Mouse (Mus musculus): ENCODE measurements around the gene Bahcc1.

The Bahcc1 gene

DNA sequence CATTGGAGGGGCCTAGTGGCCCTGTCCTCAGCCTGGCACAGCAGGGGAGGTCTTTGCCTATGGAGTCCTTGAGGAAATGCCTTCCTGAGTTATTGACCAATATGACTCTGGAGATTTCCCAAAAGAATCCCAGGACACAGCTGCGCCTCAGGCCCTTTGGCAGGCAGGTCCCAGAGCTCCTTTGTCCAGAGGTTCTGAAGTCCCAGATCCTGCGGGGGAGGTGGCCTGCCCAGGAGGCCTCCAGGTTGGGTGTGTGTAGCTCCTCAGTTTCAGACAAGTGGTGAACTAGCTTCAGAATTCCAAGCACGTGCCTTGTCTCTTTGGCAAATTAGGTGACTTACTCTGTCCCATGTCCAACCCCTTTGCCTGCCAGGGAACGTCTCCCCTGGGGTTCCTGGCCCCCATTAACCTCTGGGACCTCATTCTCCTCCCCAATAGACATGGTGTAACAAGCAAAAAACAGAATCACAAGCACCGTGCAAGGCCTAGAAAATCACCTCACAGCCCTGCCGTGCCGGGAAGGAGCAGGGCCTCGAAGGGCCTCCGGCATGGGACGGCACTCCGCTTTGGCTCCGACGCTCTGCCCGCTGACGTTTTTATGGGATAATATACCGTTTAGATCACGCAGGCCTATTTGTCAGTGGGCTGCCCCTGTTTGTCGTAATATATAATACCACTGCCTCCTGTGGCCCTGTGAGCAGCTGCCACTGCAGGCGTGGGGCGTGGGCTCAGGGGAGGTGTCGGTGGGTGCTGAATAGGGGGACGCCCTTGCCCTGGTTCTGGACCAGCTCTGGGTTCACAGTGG lies 10.2 kb downstream of the Bahcc1 start:
- DNase-seq (ENCODE audit: low read depth) = no peak

DNA sequence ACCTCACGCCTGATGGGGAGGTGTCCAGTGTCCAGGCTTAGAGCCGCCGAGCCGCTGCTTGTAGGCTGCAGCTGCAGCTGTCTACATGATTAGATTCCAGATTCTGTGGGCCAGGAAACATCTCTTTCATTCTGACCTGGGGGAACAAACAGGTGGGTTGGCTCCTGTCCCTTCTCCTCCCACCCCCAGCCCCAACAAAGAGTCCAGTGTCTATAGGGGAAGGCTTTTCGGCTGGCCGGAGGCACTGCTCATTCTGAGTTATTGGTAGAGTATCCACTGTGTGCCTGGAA lies 10.7 kb downstream of the Bahcc1 start:
- DNase-seq (ENCODE audit: low read depth) = no peak

DNA sequence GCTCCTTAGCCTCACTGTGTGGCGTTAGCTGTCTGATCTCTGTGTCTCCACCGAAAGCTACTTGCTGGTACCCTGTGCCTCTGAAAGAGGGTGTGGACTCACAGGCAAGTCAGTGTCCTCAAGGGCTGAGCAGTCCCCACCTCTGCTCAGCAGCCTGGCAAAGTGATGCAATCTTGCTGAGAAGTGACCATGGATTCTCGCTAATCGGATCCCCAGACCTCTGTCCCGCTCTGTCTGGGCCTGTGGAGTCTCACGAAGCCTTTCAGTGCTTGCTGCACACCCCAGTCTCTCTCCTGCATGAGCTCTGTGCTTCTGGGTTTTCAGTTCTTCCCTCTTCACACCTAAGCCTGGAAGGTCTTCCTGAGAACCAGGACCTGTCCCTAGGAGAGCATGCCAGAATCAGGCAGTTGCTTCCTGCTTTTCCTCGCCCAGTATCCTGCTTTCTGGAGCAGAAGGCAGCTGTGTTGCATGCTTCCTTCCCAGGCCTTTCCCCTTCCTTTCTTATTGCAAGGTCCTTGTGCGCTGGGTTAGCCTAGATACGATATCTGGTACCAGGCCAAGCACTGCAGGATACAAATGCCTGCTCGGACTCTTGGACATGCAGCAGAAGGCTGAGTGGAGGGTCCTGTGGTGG lies 15.5 kb downstream of the Bahcc1 start:
- DNase-seq (ENCODE audit: low read depth) = no peak

DNA sequence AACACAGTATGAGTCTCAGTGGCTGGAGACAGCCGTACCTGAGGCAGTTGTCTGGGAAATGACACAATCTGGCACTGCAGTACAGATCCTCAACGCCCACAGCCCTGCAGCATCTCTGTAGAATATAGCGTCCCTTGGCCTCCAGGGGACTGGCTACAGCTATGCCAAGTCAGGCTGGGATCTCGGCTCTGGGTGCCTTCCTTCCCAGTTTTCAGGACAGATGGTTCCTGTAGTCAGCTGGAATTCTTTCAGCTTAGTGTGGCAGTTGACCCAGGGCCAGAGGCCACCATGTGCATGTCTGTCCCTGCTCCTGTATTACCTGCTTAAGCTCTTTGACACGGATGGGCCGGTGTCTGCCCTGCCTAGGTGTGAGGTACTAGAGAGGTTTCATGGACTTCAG lies 16.2 kb downstream of the Bahcc1 start:
- no peak for DNase-seq (ENCODE audit: low read depth)

DNA sequence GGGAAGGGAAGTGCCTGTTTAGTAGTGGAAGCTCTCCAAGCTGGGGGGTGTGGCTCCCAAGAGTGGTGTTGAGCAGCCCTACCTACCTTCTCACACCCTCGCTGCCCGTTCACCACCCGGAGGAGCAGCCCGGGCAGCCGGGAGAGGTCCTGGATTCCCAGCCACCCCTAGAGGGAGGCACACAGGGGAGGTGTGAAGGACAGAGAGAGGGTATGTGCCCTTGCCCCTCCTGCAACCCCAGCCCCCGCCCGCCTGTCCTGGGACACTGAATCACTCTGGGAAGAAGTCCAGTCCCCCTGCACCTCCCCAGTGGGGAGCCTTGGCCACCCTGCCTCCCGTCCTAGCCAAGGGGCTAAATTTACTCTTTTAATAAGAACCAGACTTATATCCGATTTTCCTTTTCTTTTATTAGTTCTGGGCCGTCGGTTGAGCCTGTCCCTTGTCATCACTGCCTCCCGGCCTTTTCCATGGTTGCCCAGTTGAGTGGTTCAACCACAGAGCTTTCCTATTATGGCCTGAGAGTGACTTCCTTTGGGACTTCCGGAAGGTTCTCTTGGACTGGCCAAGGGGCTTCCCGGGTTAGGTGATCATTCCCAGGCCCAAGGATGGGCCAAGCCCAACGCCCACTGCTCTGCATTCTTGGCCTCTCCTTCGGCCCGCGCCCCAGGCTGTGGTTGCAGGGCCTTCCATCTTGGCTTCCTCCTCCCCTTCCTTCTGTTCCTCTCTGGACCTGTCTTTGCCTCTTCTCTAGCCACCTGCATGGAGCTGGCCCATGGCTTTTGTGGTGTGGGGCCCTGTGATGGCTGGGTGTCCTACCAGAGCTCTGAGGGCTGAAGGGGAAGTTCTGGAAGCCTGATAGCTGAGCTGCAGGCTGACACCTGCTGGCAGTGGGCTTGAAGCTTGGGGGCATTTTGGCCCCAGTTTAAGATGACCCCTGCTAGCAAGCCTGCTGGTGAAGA lies 18.5 kb downstream of the Bahcc1 start:
- DNase-seq (ENCODE audit: low read depth) = peak; percentile 74

DNA sequence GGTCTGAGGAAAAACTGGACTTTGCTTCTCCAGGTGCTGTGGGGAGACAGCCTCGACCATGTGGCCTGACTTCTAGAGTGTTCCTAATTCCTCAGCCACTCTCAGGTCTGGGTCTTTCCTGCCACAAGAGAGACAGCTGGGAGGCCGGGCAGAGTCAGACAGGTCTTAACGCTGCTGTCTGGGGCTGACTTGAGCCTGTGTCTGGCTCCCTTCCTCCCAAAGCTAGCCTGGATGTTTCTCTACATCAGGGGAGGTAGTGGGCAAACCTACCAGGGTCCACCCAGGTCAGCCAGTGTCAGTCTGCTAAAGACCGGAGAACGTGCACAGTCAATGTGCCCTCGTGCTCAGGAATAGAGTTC lies 19.2 kb downstream of the Bahcc1 start:
- DNase-seq (ENCODE audit: low read depth) = no peak

DNA sequence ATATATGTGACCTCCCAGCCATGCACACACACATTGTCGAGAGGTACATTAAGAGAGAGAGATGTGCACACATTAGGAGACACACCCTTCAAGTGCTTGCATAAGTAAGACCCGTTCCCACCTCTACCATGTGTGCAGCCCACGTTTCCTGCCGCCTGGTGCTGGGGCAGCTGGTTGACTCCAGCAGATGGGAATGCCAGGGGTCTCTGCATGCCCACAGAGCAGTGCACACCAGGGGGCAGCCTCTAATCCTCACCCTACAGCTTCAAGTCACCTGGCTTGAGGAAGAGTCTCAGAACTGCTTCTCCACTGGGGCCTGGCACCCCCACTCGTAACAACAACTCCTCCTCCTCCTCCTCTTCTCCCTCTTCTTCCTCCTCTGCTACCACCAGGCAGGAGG lies 19.7 kb downstream of the Bahcc1 start:
- DNase-seq (ENCODE audit: low read depth) = no peak

DNA sequence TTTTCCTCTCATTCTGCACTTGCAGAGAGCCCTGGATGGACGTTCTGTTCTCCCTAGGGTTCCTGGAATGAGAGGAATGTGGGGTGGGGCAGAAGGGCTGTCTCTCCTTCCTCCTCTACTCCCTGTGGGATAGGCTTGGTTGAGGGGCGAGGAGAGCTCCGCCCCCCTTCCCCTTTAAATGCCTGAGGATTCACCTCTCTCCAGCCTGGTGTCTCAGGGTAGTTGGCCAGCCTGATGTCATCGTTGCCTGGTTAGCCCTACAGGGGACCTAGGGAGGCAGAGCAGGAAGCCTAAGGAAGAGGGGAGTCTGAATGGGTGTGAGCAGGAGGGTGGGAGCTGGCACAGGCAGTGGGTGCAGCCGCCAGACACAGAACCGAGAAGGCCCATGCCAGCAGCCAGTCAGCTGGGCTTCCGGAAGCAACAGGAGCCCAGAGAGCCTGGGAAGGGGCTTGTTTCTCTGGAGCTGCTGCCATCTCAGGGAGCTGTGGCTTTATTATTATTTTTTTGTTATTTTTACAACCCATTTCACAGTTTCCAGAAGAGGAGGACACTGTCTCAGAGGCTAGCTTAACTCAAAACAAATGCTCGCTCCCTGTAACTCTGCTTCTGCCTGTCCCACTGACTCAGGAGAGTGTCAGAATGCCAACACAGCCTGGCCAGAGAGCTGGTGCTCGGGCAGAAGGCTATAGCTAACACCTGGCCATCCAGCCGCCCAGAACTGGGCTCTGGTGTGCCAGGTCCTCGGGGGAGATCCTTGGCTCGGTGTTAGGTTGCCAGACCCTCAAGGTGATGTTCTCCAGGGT lies 20.3 kb downstream of the Bahcc1 start:
- DNase-seq (ENCODE audit: low read depth) = no peak

DNA sequence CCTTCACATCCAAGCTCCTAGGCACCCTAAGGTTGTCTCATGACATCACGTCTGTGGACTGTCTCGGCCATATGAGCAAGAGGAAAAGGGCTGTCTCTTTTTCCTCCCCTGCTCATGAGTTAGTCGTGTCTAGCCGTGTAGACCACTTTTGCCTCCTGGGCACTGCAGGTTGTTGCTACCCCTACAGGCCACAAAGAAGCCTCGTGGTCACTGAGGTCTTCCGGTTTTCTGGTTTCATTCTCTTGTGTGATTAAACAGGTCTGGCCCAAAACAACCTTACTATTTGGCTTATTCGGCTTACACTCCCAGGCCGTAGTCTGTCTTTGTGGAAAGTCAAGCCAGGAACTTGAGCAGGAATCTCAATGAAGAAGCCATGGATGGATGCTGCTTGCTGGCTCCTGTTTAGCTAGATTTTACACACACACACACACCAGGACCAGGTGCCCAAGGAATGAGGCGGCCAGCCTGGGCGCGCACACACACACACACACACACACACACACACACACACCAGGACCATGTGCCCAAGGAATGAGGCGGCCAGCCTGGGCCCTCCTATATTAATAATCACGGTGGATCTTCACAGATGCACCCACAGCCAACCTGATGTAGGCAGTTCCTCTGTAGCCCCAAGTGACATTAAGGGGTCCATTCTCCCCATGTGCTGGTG lies 21.0 kb downstream of the Bahcc1 start:
- peak; percentile 66 for DNase-seq (ENCODE audit: low read depth)

DNA sequence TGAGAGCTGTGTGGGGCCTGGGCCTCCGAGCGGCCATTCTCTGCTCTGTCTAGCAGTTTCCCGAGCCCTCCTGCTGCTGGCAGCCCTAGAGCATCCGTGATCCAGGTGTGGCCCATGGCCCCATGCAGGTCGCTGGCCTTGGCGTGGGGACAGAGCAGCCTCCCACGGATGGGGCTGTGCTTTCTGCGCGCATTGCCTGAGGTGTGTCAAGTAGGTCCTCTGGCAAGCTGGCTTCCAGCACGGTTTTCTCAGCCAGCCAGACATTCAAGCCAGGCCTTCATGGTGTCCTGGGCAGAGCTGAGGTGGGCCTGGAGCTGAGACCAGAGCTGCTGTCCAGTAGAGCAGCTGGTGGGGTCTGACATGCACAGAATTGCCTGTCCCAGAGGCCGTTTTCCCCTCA lies 21.7 kb downstream of the Bahcc1 start:
- no peak for DNase-seq (ENCODE audit: low read depth)

DNA sequence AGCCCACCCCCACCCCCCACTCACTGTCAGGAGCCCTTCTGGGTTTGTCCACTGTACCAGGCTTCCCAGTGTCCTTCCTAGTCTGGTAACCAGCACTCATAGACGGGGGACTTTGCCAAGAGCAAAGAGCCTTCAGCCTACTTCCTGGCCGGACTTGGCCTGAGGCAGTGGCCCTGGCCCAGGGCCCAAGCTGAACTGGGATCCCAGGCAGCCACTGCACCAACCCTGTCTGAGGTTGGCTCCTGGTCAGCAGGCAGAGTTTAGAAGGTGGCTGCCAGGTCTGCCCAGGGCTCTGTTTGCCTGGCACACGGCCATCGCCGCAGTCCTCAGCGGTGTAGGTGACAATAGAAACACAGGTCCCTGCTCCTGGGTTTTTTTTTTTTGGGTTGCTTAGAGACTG lies 22.3 kb downstream of the Bahcc1 start:
- DNase-seq (ENCODE audit: low read depth) = no peak

DNA sequence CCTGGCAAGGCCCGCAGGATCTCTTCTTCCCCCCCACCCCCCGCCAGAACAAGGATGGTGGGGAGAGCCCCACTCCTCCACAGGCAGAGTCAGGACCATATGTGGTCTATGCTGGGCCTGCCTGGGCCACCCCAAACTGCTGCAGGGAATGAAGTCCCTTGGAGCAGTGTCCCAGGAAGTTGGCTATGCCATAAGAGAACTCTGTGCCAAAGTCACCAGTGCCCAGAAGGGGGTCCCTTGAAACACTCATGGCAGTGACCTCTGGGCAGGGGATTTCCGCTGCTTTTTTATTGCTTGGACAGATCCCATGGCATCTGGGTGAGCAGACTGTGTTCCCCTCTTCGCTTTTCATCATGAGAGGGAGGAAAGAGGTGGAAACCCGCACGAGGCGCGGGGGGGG lies 22.8 kb downstream of the Bahcc1 start:
- DNase-seq (ENCODE audit: low read depth) = no peak

DNA sequence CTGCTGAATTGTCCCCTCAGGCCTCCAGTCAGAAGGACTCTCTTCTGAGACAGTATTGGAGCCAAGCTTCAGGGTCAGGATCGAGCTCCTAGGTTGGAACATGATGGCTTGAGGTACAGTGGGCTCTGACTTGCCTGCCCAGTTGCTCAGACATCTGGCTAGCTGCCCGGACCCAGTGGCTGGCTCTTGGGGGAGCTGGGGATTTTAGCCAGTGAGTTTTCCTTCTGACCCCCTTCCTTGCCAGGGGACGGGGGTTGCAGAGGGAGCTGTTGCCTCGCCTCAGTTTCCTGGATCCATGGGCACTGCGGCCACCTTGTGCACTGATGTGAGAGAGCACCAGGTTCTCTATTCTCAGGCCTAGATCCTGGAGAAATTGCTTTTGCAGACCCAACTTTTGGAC lies 23.4 kb downstream of the Bahcc1 start:
- DNase-seq (ENCODE audit: low read depth) = no peak

DNA sequence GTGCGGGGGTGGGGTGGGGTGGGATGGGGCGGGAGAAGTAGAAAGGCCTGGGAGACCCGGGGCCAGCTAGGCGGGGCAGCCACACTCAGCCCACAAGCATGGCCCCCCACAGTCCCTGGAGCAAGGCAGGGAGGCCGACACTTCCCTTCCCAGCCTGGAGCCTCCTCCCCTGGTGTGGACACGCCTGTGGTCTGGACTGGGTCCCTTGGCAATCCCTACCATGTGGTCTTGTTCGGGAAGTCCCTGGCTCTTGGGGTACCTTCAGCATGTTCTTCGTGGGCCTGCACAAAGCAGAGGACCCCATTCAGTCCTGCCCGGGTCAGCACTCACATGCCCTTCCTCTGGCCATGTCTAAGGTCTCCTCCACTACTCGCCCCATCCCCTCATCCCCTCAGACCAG lies 23.8 kb downstream of the Bahcc1 start:
- DNase-seq (ENCODE audit: low read depth) = no peak

DNA sequence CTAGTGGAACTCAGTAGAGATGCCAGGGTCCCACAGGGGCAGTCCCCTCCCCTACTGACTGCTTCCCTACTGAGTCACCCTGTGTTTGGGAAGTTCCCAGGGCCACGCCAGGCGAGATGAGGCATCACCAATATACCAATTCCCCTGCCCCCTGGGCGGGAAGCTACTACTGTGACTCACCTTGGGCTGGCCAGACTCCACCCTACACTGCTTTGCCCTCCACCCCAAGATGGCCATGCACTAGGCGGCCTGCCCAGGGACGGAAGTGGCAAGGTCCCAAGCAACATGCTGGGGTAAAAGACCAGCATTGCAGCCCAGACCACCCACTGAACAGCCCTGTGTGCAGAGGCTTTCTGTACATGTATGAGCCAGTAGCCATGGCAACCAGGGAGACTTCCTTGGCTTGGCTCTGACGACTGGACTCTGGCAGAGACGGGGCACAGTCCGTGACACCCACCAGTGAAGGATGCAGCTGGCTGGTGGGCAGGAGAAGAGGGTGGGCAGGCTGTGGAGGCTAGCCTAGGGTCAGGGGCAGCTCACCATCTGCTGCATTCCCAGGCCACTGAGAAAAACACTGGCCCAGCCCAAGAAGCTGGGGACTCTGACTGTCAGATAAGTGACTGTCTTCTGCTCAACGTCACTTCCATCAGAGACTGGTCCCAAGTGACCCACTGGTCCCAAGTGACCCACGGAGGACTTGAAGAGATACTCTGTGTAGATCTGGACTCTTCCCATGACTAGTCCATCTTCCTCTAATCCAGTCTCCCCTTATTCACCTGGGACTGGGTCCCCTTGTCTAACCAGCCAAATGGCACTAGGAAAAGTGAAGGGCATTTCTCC lies 24.5 kb downstream of the Bahcc1 start:
- DNase-seq (ENCODE audit: low read depth) = peak; percentile 73

DNA sequence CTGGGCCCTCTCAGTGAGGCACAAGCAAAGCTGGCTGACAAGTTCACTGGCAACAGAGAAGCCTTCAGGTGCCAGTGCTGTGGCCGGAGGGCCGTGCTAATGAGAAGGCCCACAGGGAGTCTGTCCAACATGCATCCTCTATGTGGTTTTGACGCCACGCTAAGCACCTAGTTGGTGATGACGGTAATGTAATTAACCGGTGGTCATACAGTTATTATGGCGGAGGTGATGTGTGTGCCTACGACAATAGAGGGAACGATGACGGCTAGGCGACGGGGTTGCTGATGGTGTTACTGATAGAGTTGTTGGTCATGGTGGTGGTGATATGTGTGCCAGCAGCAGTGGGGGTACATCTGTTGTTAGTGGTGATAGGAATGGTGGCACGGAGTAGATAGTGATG lies 25.2 kb downstream of the Bahcc1 start:
- DNase-seq (ENCODE audit: low read depth) = no peak

DNA sequence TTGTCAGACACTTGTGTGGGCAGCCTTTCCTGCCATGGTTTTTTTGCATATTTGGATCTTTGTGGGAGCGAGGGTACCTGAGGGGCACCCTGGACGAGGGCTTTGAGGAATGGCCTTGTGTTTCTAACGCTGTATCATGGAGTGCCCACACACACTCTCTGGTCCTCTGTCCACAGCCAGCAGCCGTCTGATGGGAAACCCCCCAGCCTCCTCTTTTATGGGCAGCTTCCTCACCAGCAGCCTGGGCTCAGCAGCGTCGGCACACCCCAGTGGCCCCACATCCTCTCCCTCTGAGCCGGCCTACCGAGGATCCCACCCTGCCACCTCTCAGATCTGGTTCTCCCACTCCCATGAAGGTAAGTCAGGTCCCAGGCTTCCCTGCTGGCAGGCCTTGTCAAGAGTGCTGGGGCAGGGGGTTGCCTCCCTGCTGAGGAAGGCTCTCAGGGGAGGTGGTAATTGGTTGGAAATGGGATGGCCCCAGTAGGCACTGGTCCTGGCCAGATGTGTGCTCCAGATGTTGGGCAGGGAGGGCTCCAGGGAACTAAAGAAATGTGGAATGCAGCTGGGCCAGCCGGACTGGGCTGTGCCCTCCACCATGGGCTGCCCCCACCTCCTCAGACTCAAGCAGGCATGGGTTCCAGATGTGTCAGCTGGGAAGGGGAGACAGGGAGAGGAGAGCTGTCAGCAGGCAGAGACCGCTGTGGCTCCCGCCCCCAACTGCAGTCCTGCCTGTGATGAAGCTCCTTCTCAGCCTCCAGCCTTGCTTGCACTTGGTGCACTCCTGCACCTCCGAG lies 26.3 kb downstream of the Bahcc1 start:
- no peak for DNase-seq (ENCODE audit: low read depth)

DNA sequence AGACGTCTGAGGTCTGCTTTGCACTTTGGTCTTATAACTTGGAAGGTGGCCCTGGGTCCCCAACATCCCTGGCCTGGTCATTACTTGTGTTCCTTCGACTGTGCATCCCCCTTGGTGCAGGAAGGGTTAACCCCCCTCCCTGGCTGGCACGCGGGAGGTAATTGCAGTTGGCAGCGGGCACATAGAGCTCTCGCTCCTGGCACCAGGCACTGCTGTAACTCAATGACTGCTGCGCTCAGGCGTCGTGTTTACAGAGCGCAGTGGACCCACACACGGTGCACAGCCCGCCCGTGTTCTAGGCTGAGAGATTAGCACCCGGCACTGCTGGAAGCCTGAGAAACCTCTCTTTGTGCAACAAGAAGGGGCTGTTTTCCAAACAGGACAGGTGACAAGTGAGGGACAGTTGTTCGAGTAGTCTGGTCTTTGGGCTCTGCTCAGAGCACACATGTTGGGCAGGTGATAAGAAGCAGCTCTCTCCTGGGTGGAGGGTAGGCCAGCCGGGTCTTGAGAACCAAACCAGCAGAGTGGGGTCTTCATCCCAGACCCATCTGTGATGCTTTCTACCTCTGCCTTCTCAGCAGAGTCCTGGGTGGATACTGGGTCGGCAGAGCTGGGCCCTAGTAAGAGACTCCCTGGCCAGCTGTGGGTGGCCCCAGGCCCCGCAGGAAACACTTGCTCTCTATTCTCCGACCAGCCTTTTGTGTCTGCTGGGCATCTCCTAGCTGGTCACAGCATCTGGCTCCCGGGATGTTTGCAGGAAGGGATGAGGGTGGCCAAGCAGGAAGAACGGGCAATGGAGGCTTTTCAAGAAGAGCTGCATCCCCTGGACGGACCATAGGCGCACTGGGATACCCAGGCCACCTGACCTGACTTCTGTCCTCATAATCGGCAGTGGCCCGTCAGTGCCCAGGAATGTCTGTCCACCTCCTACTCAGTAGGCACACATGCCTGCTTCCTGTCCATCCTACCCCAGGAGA lies 27.3 kb downstream of the Bahcc1 start:
- DNase-seq (ENCODE audit: low read depth) = no peak

DNA sequence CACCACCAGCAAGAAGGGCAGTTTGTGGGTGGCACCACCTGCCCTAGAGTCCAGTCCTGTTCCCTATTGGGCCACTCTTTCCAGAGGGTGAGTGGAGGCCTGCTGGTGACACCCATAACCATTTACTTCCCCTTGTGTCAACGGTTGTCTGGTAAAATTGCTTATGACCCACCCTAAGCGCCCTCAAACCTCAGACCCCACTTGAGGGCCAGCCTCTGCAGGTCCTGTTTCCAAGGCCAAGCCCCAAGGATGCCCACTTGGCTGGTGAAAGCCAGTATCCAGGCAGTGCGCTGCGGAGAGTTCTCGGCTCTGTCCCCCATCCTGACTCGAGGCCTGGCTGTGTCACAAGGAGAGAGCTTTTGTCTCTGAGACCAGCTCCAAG lies 28.0 kb downstream of the Bahcc1 start:
- peak; percentile 39 for DNase-seq (ENCODE audit: low read depth)

All from 416B (cell line).